Mouse (Mus musculus): Measurements from ENCODE around the gene Kdm4a. TPM values are rescaled to one million over a fixed set of nuclear protein-coding genes. Genes with fewer than 3 reads are reported as not detected.
A peak's percentile ranks its signal among the peaks of the same experiment; 100 is the strongest.

Kdm4a gene
- polyA plus RNA-seq, 1 experiment from 2014 or later: 42.1 TPM

GRCm38 (mm10) chr4:118092784-118093457, 86.9 kb downstream of the Kdm4a start:
- no peak for ATAC-seq
- 95% methylated on average over 11 of the region's 11 CpGs for WGBS
- Histone ChIP-seq H3K27me3 (ENCODE audit: control insufficient read depth, insufficient read depth, low read depth, low read length) (no peaks in the 10 kb centered on the region), H3K9ac (ENCODE audit: low read depth, low read length) (no peak overlapping the region), H3K9me3 (replicated peaks; ENCODE audit: control insufficient read depth, low read length, poor library complexity, severe bottlenecking) (no peaks in the 10 kb centered on the region), H3K36me3 (ENCODE audit: control insufficient read depth, insufficient read depth, low read length) (no peaks in the 10 kb centered on the region), H3K4me3 (ENCODE audit: low read depth, low read length) (no peak overlapping the region), H3K27ac (ENCODE audit: low read length) (no peak overlapping the region), H3K4me2 (ENCODE audit: low read length) (no peak overlapping the region), H3K4me1 (ENCODE audit: control insufficient read depth, insufficient read depth, low read length) (no peaks in the 10 kb centered on the region)

DNA sequence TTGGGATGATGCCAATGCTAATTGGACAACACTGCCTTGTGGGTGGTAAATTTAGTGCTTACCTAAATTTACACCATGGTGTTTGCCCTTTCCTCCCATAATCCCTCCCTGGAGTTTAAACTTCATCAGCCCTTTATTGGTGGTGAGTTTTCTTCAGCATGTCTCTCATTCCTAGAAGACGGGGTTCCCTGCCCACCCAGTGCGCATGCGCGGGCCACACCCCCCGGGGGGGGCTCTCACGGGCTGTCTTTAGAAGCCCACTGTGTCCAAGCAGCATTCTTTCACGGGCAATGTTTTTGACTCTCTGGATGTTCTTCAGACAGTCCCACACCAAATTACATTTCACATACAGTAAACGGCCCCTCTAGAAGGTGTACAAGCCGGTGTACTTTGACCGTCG, 89.4 kb downstream of the Kdm4a start:
- Histone ChIP-seq H3K4me3 (ENCODE audit: low read depth, low read length) (no peak overlapping the region), H3K4me2 (ENCODE audit: low read length) (no peak overlapping the region), H3K9me3 (replicated peaks; ENCODE audit: control insufficient read depth, low read length, poor library complexity, severe bottlenecking) (no peaks in the 10 kb centered on the region), H3K27ac (ENCODE audit: low read length) (no peak overlapping the region), H3K27me3 (ENCODE audit: control insufficient read depth, insufficient read depth, low read depth, low read length) (no peaks in the 10 kb centered on the region), H3K4me1 (ENCODE audit: control insufficient read depth, insufficient read depth, low read length) (no peaks in the 10 kb centered on the region), H3K36me3 (ENCODE audit: control insufficient read depth, insufficient read depth, low read length) (no peaks in the 10 kb centered on the region), H3K9ac (ENCODE audit: low read depth, low read length) (no peak overlapping the region)
- WGBS: 92% methylated on average over 11 of the region's 11 CpGs
- no peak for ATAC-seq

- Histone ChIP-seq H3K4me2 (ENCODE audit: low read length) (no peak overlapping the region), H3K9me3 (replicated peaks; ENCODE audit: control insufficient read depth, low read length, poor library complexity, severe bottlenecking) (no peaks in the 10 kb centered on the region), H3K4me1 (ENCODE audit: control insufficient read depth, insufficient read depth, low read length) (no peaks in the 10 kb centered on the region), H3K9ac (ENCODE audit: low read depth, low read length) (no peak overlapping the region), H3K4me3 (ENCODE audit: low read depth, low read length) (no peak overlapping the region), H3K36me3 (ENCODE audit: control insufficient read depth, insufficient read depth, low read length) (no peaks in the 10 kb centered on the region), H3K27ac (ENCODE audit: low read length) (no peak overlapping the region), H3K27me3 (ENCODE audit: control insufficient read depth, insufficient read depth, low read depth, low read length) (no peaks in the 10 kb centered on the region)
- no peak for ATAC-seq
- WGBS: 57% methylated on average over 9 of the region's 9 CpGs
Observed at GRCm38 (mm10) chr4:118089939-118090338, 89.9 kb downstream of the Kdm4a start.

GRCm38 (mm10) chr4:118088771-118089170, 91.1 kb downstream of the Kdm4a start:
- no peaks in the 10 kb centered on the region for H3K9me3 ChIP-seq (replicated peaks; ENCODE audit: control insufficient read depth, low read length, poor library complexity, severe bottlenecking)
- no peaks in the 10 kb centered on the region for H3K36me3 ChIP-seq (ENCODE audit: control insufficient read depth, insufficient read depth, low read length)
- no peak overlapping the region for H3K4me3 ChIP-seq (ENCODE audit: low read depth, low read length)
- no peak overlapping the region for H3K4me2 ChIP-seq (ENCODE audit: low read length)
- no peak for ATAC-seq
- H3K9ac ChIP-seq (ENCODE audit: low read depth, low read length): no peak overlapping the region
- no peaks in the 10 kb centered on the region for H3K4me1 ChIP-seq (ENCODE audit: control insufficient read depth, insufficient read depth, low read length)
- 93% methylated on average over 2 of the region's 2 CpGs for WGBS
- H3K27ac ChIP-seq (ENCODE audit: low read length): no peak overlapping the region
- H3K27me3 ChIP-seq (ENCODE audit: control insufficient read depth, insufficient read depth, low read depth, low read length): no peaks in the 10 kb centered on the region

Small RNAs within 50 kb of the gene (microRNA-seq; reads per million reads assigned to microRNA genes)
- 5.0 reads per million, percentile 24 among the genes with 10 or more reads in this experiment for gene Mir7226

Other genes starting within 250 kb of the Kdm4a start
- gene St3gal3, start 45.1 kb downstream of the Kdm4a start, polyA plus RNA-seq (2015; fragmentation: Nextera tagmentation; extraction: Ambion mirVana): 13.2 and 13.8 TPM in 2 replicates
- 78.9 and 85.5 TPM in 2 replicates for gene Ptprf, start 111.4 kb upstream of the Kdm4a start, polyA plus RNA-seq (2015; fragmentation: Nextera tagmentation; extraction: Ambion mirVana)
- 8.7 and 10.3 TPM in 2 replicates for gene Szt2, start 229.2 kb upstream of the Kdm4a start, polyA plus RNA-seq (2015; fragmentation: Nextera tagmentation; extraction: Ambion mirVana)
- 101 TPM in 2 replicates for gene Med8, start 229.3 kb upstream of the Kdm4a start, polyA plus RNA-seq (2015; fragmentation: Nextera tagmentation; extraction: Ambion mirVana)
- 25.1 and 26.1 TPM in 2 replicates for gene Elovl1, start 248.1 kb upstream of the Kdm4a start, polyA plus RNA-seq (2015; fragmentation: Nextera tagmentation; extraction: Ambion mirVana)

Data from midbrain, embryonic 16.5 days (tissue).